Mouse (Mus musculus) lung, postnatal 0 days (tissue): ENCODE measurements around the gene Acer1.

Experiments
- CTCF ChIP-seq: IDR thresholded peaks from 2 replicates; pipeline ENCODE4 v1.5.1; 2016; ENCODE audit warnings: antibody characterized with exemption, mild to moderate bottlenecking
- EP300 ChIP-seq: IDR thresholded peaks from 2 replicates; pipeline ENCODE4 v1.6.1; 2016; ENCODE audit warnings: antibody characterized with exemption, mild to moderate bottlenecking, control low read depth

DNA sequence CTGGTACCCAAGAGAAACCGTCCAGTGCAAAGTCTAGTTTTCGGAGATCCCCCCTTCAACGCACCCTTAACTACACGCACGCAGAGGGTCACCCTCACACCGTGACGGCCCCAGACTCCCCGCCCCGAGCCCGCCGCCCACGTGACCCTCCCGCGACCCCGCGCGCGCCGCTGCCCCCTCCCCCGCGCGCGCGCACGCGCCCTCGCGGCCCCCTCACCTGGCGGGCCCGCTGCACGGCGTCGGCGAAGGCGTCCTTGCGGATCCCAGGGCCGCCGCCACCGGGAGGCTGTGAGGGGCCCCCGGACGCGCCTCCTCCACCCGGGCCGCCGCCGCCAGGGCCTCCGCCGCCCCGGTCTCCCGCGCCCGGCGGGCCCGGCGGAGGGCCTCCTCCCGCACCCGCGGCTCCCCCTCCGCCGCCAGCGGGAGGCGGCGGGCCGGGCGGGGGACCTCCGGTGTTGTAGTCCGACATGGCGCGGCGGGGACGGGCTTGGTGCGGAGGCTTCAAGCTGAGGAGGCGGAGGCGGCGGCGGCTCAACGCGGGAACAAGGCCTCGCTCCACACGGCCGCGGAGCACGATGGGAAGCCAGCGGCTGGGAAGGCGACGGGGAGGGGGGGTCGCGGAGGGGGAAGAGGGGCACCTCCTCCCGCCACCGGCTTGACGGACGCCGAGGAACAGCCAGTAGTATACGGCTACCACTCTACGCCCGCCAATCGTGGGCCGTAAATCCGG is 49.2 kb upstream of the Acer1 start, which contains the start of gene Khsrp:
- TF ChIP-seq CTCF (no peak), EP300 (no peak)
